Mouse (Mus musculus) midbrain, embryonic 14.5 days (tissue): Measurements from ENCODE around the gene Mapk8ip3. TPM values are rescaled to one million over a fixed set of nuclear protein-coding genes. Genes with fewer than 3 reads are reported as not detected.

ENCODE experiments used
- polyA plus RNA-seq: library from polyadenylated mRNA; unstranded; fragments of >200 nt; fragmentation: Nextera tagmentation; extraction: Ambion mirVana; gene quantifications from 2 replicates; pipeline ENCODE4 v1.2.1, GENCODE M21; 2014

The Mapk8ip3 gene
- polyA plus RNA-seq, 1 experiment from 2014 or later = 86.1 TPM

Other genes starting within 250 kb of the Mapk8ip3 start
- 147 and 169 TPM in 2 replicates for gene Syngr3, start 247.0 kb downstream of the Mapk8ip3 start, polyA plus RNA-seq
- 35.9 and 38.3 TPM in 2 replicates for gene Gfer, start 240.8 kb downstream of the Mapk8ip3 start, polyA plus RNA-seq
- 1.8 and 1.9 TPM in 2 replicates for gene Noxo1, start 240.7 kb downstream of the Mapk8ip3 start, polyA plus RNA-seq
- gene Tbl3, start 229.3 kb downstream of the Mapk8ip3 start, polyA plus RNA-seq = 68.0 and 73.0 TPM in 2 replicates
- 0.32 TPM in 1 of 2 replicates, not detected in the other for gene Rnf151, start 218.9 kb downstream of the Mapk8ip3 start, polyA plus RNA-seq
- gene Rps2, start 218.9 kb downstream of the Mapk8ip3 start, polyA plus RNA-seq = 814 and 824 TPM in 2 replicates
- 282 and 319 TPM in 2 replicates for gene Ndufb10, start 212.5 kb downstream of the Mapk8ip3 start, polyA plus RNA-seq
- gene Rpl3l, start 209.2 kb downstream of the Mapk8ip3 start, polyA plus RNA-seq = not detected in 2 replicates
- gene Msrb1, start 200.3 kb downstream of the Mapk8ip3 start, polyA plus RNA-seq = 19.7 and 20.1 TPM in 2 replicates
- gene Hs3st6, start 184.0 kb downstream of the Mapk8ip3 start, polyA plus RNA-seq = not detected in 2 replicates
- gene Meiob, start 132.7 kb downstream of the Mapk8ip3 start, polyA plus RNA-seq = not detected in 2 replicates
- gene Hagh, start 96.8 kb downstream of the Mapk8ip3 start, polyA plus RNA-seq = 55.4 and 71.0 TPM in 2 replicates
- gene Fahd1, start 86.6 kb downstream of the Mapk8ip3 start, polyA plus RNA-seq = 18.0 and 18.9 TPM in 2 replicates
- 0.18 TPM in 1 of 2 replicates, not detected in the other for gene Igfals, start 71.0 kb downstream of the Mapk8ip3 start, polyA plus RNA-seq
- 70.4 and 73.3 TPM in 2 replicates for gene Nubp2, start 50.6 kb downstream of the Mapk8ip3 start, polyA plus RNA-seq
- 77.3 and 93.2 TPM in 2 replicates for gene Spsb3, start 50.3 kb downstream of the Mapk8ip3 start, polyA plus RNA-seq
- gene Eme2, start 41.9 kb downstream of the Mapk8ip3 start, polyA plus RNA-seq = 21.6 and 26.9 TPM in 2 replicates
- 74.7 and 86.7 TPM in 2 replicates for gene Mrps34, start 41.9 kb downstream of the Mapk8ip3 start, polyA plus RNA-seq
- gene Nme3, start 40.5 kb downstream of the Mapk8ip3 start, polyA plus RNA-seq = 77.4 and 112 TPM in 2 replicates
- gene Jpt2, start 23.7 kb upstream of the Mapk8ip3 start, polyA plus RNA-seq = 66.9 and 71.0 TPM in 2 replicates
- gene Cramp1l, start 78.8 kb upstream of the Mapk8ip3 start, polyA plus RNA-seq = 6.7 and 9.2 TPM in 2 replicates
- gene Ift140, start 79.1 kb upstream of the Mapk8ip3 start, polyA plus RNA-seq = 16.6 and 17.3 TPM in 2 replicates
- 6.5 and 10.8 TPM in 2 replicates for gene Tmem204, start 146.6 kb upstream of the Mapk8ip3 start, polyA plus RNA-seq
- gene Telo2, start 179.0 kb upstream of the Mapk8ip3 start, polyA plus RNA-seq = 34.1 and 34.4 TPM in 2 replicates
- not detected in 2 replicates for gene Ptx4, start 183.8 kb upstream of the Mapk8ip3 start, polyA plus RNA-seq
- 26.3 and 29.9 TPM in 2 replicates for gene Clcn7, start 196.4 kb upstream of the Mapk8ip3 start, polyA plus RNA-seq
- gene Ccdc154, start 225.5 kb upstream of the Mapk8ip3 start, polyA plus RNA-seq = not detected in 2 replicates
- gene Gm38655, start 238.5 kb upstream of the Mapk8ip3 start, polyA plus RNA-seq = not detected in 2 replicates
- 33.6 and 34.3 TPM in 2 replicates for gene BC003965, start 247.6 kb upstream of the Mapk8ip3 start, polyA plus RNA-seq